In the genomic region with DNA sequence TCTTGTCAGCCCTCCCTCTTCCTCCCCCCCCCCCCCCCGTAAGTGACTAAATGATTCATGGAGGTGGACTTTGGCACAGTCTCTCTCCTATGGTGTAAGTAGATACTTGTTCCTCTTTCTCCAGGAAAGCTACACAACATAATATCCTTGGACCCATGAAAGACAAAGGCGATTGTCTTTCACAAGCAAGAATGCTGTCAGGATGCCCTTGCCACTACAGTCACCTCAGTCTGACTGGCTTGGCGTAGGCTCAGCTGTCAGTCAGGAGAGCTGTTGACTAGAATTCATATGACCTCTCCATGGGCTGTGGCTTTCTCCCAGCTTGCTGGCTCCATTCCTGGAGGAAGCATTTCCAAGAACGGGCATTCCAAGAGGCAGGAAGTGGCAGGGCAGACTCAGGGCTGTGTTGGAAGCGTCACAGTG, we compare ENCODE assay signal across 13 mouse cellular contexts. TPM values are rescaled to one million over a fixed set of nuclear protein-coding genes. Genes with fewer than 3 reads are reported as not detected.
DNase-seq lines count a peak whose midpoint lies in the region; ATAC-seq and TF ChIP-seq lines count a peak whose summit lies in the region.
"Had no signal": no experiment of that assay in that cellular context is flagged by ENCODE, and none has a peak within 500 bp of the region (broad histone marks: within the 10 kb centered on the region; RNA-seq: fewer than 3 reads in every experiment).

No protein-coding gene starts in this region.

- H3K4me3 ChIP-seq in midbrain, postnatal 0 days (ENCODE audit: low read depth, low read length), result no peak overlapping the region
- no peak overlapping the region for H3K4me3 ChIP-seq in midbrain, embryonic 11.5 days (ENCODE audit: low read depth, low read length)
- H3K4me3 ChIP-seq in forebrain, embryonic 12.5 days (replicated peaks), result no peak overlapping the region
- H3K4me3 ChIP-seq: embryonic facial prominence, embryonic 15.5 days had no signal

- DNase-seq in adrenal gland, postnatal 14 days, result peak; percentile 40
- no peak for DNase-seq in adrenal gland, adult 8-10 months
- DNase-seq in midbrain, postnatal 0 days (ENCODE audit: low spot score), result peak; percentile 51
- no peak for DNase-seq in midbrain, embryonic 11.5 days (ENCODE audit: low spot score, missing footprints)
- DNase-seq in kidney, postnatal 36 days, result peak; percentile 68 to 79
- peak; percentile 33 for DNase-seq in yolk sac, embryonic 10.5 days (ENCODE audit: low spot score)
- DNase-seq: cerebellum, adult 11 months; right cerebral cortex, postnatal 14 days had no signal

- no peak overlapping the region for H3K27ac ChIP-seq in midbrain, postnatal 0 days (ENCODE audit: low read depth, low read length)
- no peak overlapping the region for H3K27ac ChIP-seq in midbrain, embryonic 11.5 days (ENCODE audit: low read depth, low read length)
- H3K27ac ChIP-seq in forebrain, embryonic 12.5 days, result no peak overlapping the region
- H3K27ac ChIP-seq: embryonic facial prominence, embryonic 15.5 days; kidney, postnatal 0 days had no signal

- WGBS in midbrain, postnatal 0 days, result 69% methylated on average over 5 of the region's 5 CpGs
- 90% methylated on average over 4 of the region's 5 CpGs for WGBS in midbrain, embryonic 11.5 days
- 86% methylated on average over 5 of the region's 5 CpGs for WGBS in forebrain, embryonic 12.5 days

- no peak for TF ChIP-seq CTCF in midbrain, postnatal 0 days (IDR thresholded peaks at IDR 0.05)

- no peak for ATAC-seq in midbrain, postnatal 0 days (ENCODE audit: low FRiP score)
- ATAC-seq in midbrain, embryonic 11.5 days (ENCODE audit: low FRiP score), result no peak
- ATAC-seq in monocyte, adult 5-6 weeks (replicated peaks; ENCODE audit: insufficient number of reproducible peaks, low FRiP score, low TSS enrichment, poor library complexity, severe bottlenecking), result no peak
- no peak for ATAC-seq in forebrain, embryonic 12.5 days (ENCODE audit: low FRiP score)

- no peaks in the 10 kb centered on the region for H3K4me1 ChIP-seq in midbrain, postnatal 0 days (ENCODE audit: insufficient read depth, low read length)
- H3K4me1 ChIP-seq in midbrain, embryonic 11.5 days (ENCODE audit: control insufficient read depth, insufficient read depth, low read length), result no peaks in the 10 kb centered on the region
- no peaks in the 10 kb centered on the region for H3K4me1 ChIP-seq in forebrain, embryonic 12.5 days
- H3K4me1 ChIP-seq: embryonic facial prominence, embryonic 15.5 days had no signal

- 0 out of 2 replicates have a peak, but pooled peaks cover 5% of the 10 kb centered on the region for H3K36me3 ChIP-seq in midbrain, postnatal 0 days (ENCODE audit: insufficient read depth, low read length)
- H3K36me3 ChIP-seq in midbrain, embryonic 11.5 days (ENCODE audit: control insufficient read depth, insufficient read depth, low read length), result no peaks in the 10 kb centered on the region
- no peaks in the 10 kb centered on the region for H3K36me3 ChIP-seq in forebrain, embryonic 12.5 days (replicated peaks)
- H3K36me3 ChIP-seq: embryonic facial prominence, embryonic 15.5 days had no signal

- H3K9me3 ChIP-seq in midbrain, postnatal 0 days (ENCODE audit: low read length), result no peaks in the 10 kb centered on the region
- no peaks in the 10 kb centered on the region for H3K9me3 ChIP-seq in midbrain, embryonic 11.5 days (ENCODE audit: control insufficient read depth, low read length)
- no peaks in the 10 kb centered on the region for H3K9me3 ChIP-seq in forebrain, embryonic 12.5 days
- H3K9me3 ChIP-seq: embryonic facial prominence, embryonic 15.5 days had no signal

- no peaks in the 10 kb centered on the region for H3K27me3 ChIP-seq in midbrain, postnatal 0 days (ENCODE audit: insufficient read depth, low read length)
- no peaks in the 10 kb centered on the region for H3K27me3 ChIP-seq in midbrain, embryonic 11.5 days (ENCODE audit: control insufficient read depth, insufficient read depth, low read length)
- peaks cover 9% of the 10 kb centered on the region for H3K27me3 ChIP-seq in forebrain, embryonic 12.5 days
- H3K27me3 ChIP-seq: embryonic facial prominence, embryonic 15.5 days had no signal

- no peak overlapping the region for H3K9ac ChIP-seq in midbrain, postnatal 0 days (replicated peaks; ENCODE audit: low read length, poor library complexity, severe bottlenecking)
- H3K9ac ChIP-seq in midbrain, embryonic 11.5 days (ENCODE audit: low read length), result no peak overlapping the region
- H3K9ac ChIP-seq in forebrain, embryonic 12.5 days, result no peak overlapping the region
- H3K9ac ChIP-seq: embryonic facial prominence, embryonic 15.5 days had no signal

- H3K4me2 ChIP-seq in midbrain, postnatal 0 days (ENCODE audit: low read depth, low read length, poor library complexity, severe bottlenecking), result no peak overlapping the region
- no peak overlapping the region for H3K4me2 ChIP-seq in midbrain, embryonic 11.5 days
- H3K4me2 ChIP-seq in forebrain, embryonic 12.5 days, result no peak overlapping the region
- H3K4me2 ChIP-seq: embryonic facial prominence, embryonic 15.5 days had no signal

RNA-seq across cellular contexts. Expression of a gene that starts 6.2 kb away (rescaled TPM):
- total RNA-seq in adrenal gland, postnatal 14 days (2021), result 0.96 and 0.98 TPM in 2 replicates
- under 1 TPM; 0.59 to 0.90 (median 0.82) TPM for total RNA-seq in adrenal gland, adult 8-10 months (2022)
- total RNA-seq in midbrain, postnatal 0 days (2014; rRNA removed), result 6.9 and 9.1 TPM in 2 replicates
- 11.4 and 12.3 TPM in 2 replicates for polyA plus RNA-seq in midbrain, postnatal 0 days (2015; fragmentation: Nextera tagmentation; extraction: Ambion mirVana)
- polyA plus RNA-seq in midbrain, embryonic 11.5 days (2014; fragmentation: Nextera tagmentation; extraction: Ambion mirVana), result 0.71 and 1.4 TPM in 2 replicates
- not detected in 3 replicates for total RNA-seq in monocyte, adult 5-6 weeks (2017)
- polyA plus RNA-seq in forebrain, embryonic 12.5 days (2016; fragmentation: Nextera tagmentation; extraction: Ambion mirVana), result 1.5 and 1.7 TPM in 2 replicates
- total RNA-seq: gastrocnemius, adult 8-10 months had no signal

RNA-seq across cellular contexts. Expression of a gene that starts 13.8 kb away (rescaled TPM):
- total RNA-seq in adrenal gland, postnatal 14 days (2021), result 7.2 and 7.7 TPM in 2 replicates
- total RNA-seq in adrenal gland, adult 8-10 months (2022), result 10 to 100 TPM in 1 of 4 experiments, 1 to 10 TPM in 3; 7.1 to 14.4 (median 9.8) TPM
- total RNA-seq in midbrain, postnatal 0 days (2014; rRNA removed), result 1.0 and 2.8 TPM in 2 replicates
- polyA plus RNA-seq in midbrain, postnatal 0 days (2015; fragmentation: Nextera tagmentation; extraction: Ambion mirVana), result 4.4 and 5.4 TPM in 2 replicates
- polyA plus RNA-seq in midbrain, embryonic 11.5 days (2014; fragmentation: Nextera tagmentation; extraction: Ambion mirVana), result 10.3 and 10.5 TPM in 2 replicates
- total RNA-seq in monocyte, adult 5-6 weeks (2017), result 0.11 to 2.2 TPM in 2 of 3 replicates, not detected in the other
- polyA plus RNA-seq in forebrain, embryonic 12.5 days (2016; fragmentation: Nextera tagmentation; extraction: Ambion mirVana), result 6.2 and 8.5 TPM in 2 replicates

RNA-seq across cellular contexts. Expression of a gene that starts 37.0 kb away (rescaled TPM):
- total RNA-seq in adrenal gland, postnatal 14 days (2021), result 2.1 and 3.6 TPM in 2 replicates
- 1 to 10 TPM; 2.5 to 9.7 (median 4.0) TPM for total RNA-seq in adrenal gland, adult 8-10 months (2022)
- total RNA-seq in midbrain, postnatal 0 days (2014; rRNA removed), result 34.5 and 42.9 TPM in 2 replicates
- polyA plus RNA-seq in midbrain, postnatal 0 days (2015; fragmentation: Nextera tagmentation; extraction: Ambion mirVana), result 20.7 and 24.9 TPM in 2 replicates
- polyA plus RNA-seq in midbrain, embryonic 11.5 days (2014; fragmentation: Nextera tagmentation; extraction: Ambion mirVana), result 6.1 and 6.3 TPM in 2 replicates
- 1.2 to 2.8 TPM (median 1.5 TPM) in 3 replicates for total RNA-seq in monocyte, adult 5-6 weeks (2017)
- polyA plus RNA-seq in forebrain, embryonic 12.5 days (2016; fragmentation: Nextera tagmentation; extraction: Ambion mirVana), result 3.9 TPM in 2 replicates

RNA-seq across cellular contexts. Expression of a gene that starts 48.8 kb away (rescaled TPM):
- 98.5 and 104 TPM in 2 replicates for total RNA-seq in adrenal gland, postnatal 14 days (2021)
- total RNA-seq in adrenal gland, adult 8-10 months (2022), result 100 to 1,000 TPM; 153 to 163 (median 159) TPM
- 122 and 144 TPM in 2 replicates for total RNA-seq in midbrain, postnatal 0 days (2014; rRNA removed)
- 89.2 and 93.8 TPM in 2 replicates for polyA plus RNA-seq in midbrain, postnatal 0 days (2015; fragmentation: Nextera tagmentation; extraction: Ambion mirVana)
- polyA plus RNA-seq in midbrain, embryonic 11.5 days (2014; fragmentation: Nextera tagmentation; extraction: Ambion mirVana), result 28.1 and 33.4 TPM in 2 replicates
- 27.4 to 48.6 TPM (median 30.8 TPM) in 3 replicates for total RNA-seq in monocyte, adult 5-6 weeks (2017)
- polyA plus RNA-seq in forebrain, embryonic 12.5 days (2016; fragmentation: Nextera tagmentation; extraction: Ambion mirVana), result 58.2 and 58.3 TPM in 2 replicates

RNA-seq across cellular contexts. Expression of a gene that starts 51.5 kb away (rescaled TPM):
- total RNA-seq in adrenal gland, postnatal 14 days (2021), result 85.2 and 87.5 TPM in 2 replicates
- total RNA-seq in adrenal gland, adult 8-10 months (2022), result 100 to 1,000 TPM in 1 of 4 experiments, 10 to 100 TPM in 3; 68.9 to 100 (median 85.6) TPM
- 46.7 and 50.5 TPM in 2 replicates for total RNA-seq in midbrain, postnatal 0 days (2014; rRNA removed)
- 14.0 and 20.5 TPM in 2 replicates for polyA plus RNA-seq in midbrain, postnatal 0 days (2015; fragmentation: Nextera tagmentation; extraction: Ambion mirVana)
- polyA plus RNA-seq in midbrain, embryonic 11.5 days (2014; fragmentation: Nextera tagmentation; extraction: Ambion mirVana), result 24.8 and 24.9 TPM in 2 replicates
- total RNA-seq in monocyte, adult 5-6 weeks (2017), result 106 to 143 TPM (median 108 TPM) in 3 replicates
- 23.9 and 24.1 TPM in 2 replicates for polyA plus RNA-seq in forebrain, embryonic 12.5 days (2016; fragmentation: Nextera tagmentation; extraction: Ambion mirVana)

Comparison
In these comparisons a context has a peak if more than half of its experiments do, and no peak if none do; other contexts are left out.
1. DNase-seq: peak in adrenal gland, postnatal 14 days (single experiment), midbrain, postnatal 0 days (single experiment), kidney, postnatal 36 days (2 of 2) and yolk sac, embryonic 10.5 days (single experiment); none in adrenal gland, adult 8-10 months (single experiment) and midbrain, embryonic 11.5 days (single experiment).